Mouse (Mus musculus) lung, postnatal 0 days (tissue): ENCODE measurements around the gene Nme7.

Source experiments
- CTCF ChIP-seq: IDR thresholded peaks from 2 replicates; pipeline ENCODE4 v1.5.1; 2016; ENCODE audit warnings: antibody characterized with exemption, mild to moderate bottlenecking
- EP300 ChIP-seq: IDR thresholded peaks from 2 replicates; pipeline ENCODE4 v1.6.1; 2016; ENCODE audit warnings: antibody characterized with exemption, mild to moderate bottlenecking, control low read depth

DNA sequence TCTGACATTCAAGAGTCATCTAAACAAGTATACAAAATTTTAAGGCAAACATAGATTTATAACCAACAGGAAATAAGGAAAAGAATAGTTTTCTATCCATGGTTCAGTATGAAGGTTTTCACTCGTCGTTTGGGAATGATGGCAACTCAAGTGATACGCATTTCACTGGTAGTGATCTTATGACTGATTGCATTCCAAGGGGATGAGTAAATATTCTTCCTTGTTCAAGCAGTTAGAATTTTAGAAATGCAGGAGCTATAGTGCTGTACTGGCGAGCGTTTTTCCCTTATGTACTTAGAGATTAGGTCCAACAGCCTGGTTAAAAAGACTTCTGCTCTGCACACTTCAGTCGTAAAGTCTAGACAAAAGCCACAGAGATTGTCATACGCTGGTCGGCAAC, 115.5 kb downstream of the Nme7 start:
- no peak for TF ChIP-seq CTCF
- TF ChIP-seq EP300, result no peak
